Mouse (Mus musculus) limb, embryonic 14.5 days (tissue): ENCODE measurements at regions not wholly inside any gene's neighbourhood (a gene's known extent, or its start where the extent isn't known, plus 50 kb on each side); places are given as distances from the start of the nearest gene placed in this dataset.

Experiments
- ATAC-seq: fragments of 200-750 bp; cut with Nextera tagmentation; 2 replicates; pipeline ENCODE4 v1.8.0; 2017; ENCODE audit warnings: low read depth, moderate number of reproducible peaks, moderate TSS enrichment; ENCODE audit not compliant: low FRiP score
- DNase-seq: peaks from one replicate; pipeline ENCODE4 v3.0.0-alpha.2; 2015; ENCODE audit warnings: low spot score
- H3K27ac ChIP-seq: fragments of 300-500 bp; sonication (generic); replicated peaks from 2 replicates; pipeline ENCODE4 v1.5.1; 2014; ENCODE audit warnings: low read depth, mild to moderate bottlenecking, low read length, moderate library complexity, mixed read lengths
- H3K27me3 ChIP-seq: fragments of 300-500 bp; sonication (generic); 2 replicates; pipeline ENCODE4 v1.6.1; 2014; ENCODE audit warnings: low read length, mixed read lengths; ENCODE audit not compliant: control insufficient read depth, insufficient read depth
- H3K36me3 ChIP-seq: fragments of 300-500 bp; sonication (generic); 2 replicates; pipeline ENCODE4 v1.6.1; 2014; ENCODE audit warnings: mild to moderate bottlenecking, low read length, moderate library complexity, mixed read lengths; ENCODE audit not compliant: control insufficient read depth, insufficient read depth
- H3K4me1 ChIP-seq: fragments of 300-500 bp; sonication (generic); 2 replicates; pipeline ENCODE4 v1.6.1; 2014; ENCODE audit warnings: antibody characterized with exemption, low read length, mixed read lengths; ENCODE audit not compliant: control insufficient read depth, insufficient read depth
- H3K4me2 ChIP-seq: fragments of 300-500 bp; sonication (generic); replicated peaks from 2 replicates; pipeline ENCODE4 v1.6.1; 2014; ENCODE audit warnings: low read depth, mild to moderate bottlenecking, low read length, moderate library complexity; ENCODE audit not compliant: severe bottlenecking
- H3K4me3 ChIP-seq: fragments of 300-500 bp; sonication (generic); replicated peaks from 2 replicates; pipeline ENCODE4 v1.5.1; 2014; ENCODE audit warnings: low read length
- H3K9ac ChIP-seq: fragments of 300-500 bp; sonication (generic); 2 replicates; pipeline ENCODE4 v1.6.1; 2014; ENCODE audit warnings: mild to moderate bottlenecking, low read depth, low read length, moderate library complexity; ENCODE audit not compliant: severe bottlenecking
- H3K9me3 ChIP-seq: fragments of 300-500 bp; sonication (generic); 2 replicates; pipeline ENCODE4 v1.6.1; 2016; ENCODE audit warnings: low read length; ENCODE audit not compliant: control insufficient read depth
- POLR2A ChIP-seq: fragments of 200-500 bp; IDR thresholded peaks from 2 replicates; pipeline ENCODE4 v1.8.0; 2012; ENCODE audit warnings: inconsistent platforms, mild to moderate bottlenecking, moderate library complexity, borderline replicate concordance; ENCODE audit not compliant: insufficient read depth, insufficient read length; ENCODE audit errors: extremely low read depth
- whole genome bisulfite sequencing: fragments of 180-500 bp; shearing (Covaris S2); extraction: QIAGEN DNeasy Blood & Tissue Kit; methylation state at CpG from one replicate; pipeline ENCODE4 v1.1.7; 2014; 5-methylcytosine and 5-hydroxymethylcytosine counted together

DNA sequence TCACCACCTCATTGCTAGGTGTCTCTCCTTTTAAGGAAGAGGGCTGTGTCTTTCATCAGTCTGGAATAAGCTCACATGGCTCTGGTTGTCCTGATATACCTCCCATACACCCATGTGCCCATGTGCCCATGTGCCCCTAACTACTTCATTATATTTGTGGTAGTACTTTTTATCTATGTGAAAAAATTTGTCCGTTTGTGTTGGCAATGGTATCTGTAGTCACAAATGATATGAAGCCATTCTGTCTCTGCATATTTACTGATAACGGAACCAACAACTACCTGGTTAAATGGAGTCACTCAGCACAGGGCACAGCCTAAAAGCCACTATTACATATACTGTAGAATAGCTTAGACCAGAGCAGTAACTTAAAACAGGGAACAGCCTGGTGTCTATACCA, 54.6 kb upstream of the Atp11b start:
- TF ChIP-seq POLR2A, result no peak
- no peaks in the 10 kb centered on the region for H3K27me3 ChIP-seq
- H3K9ac ChIP-seq, result no peak overlapping the region
- H3K36me3 ChIP-seq, result no peaks in the 10 kb centered on the region
- no peaks in the 10 kb centered on the region for H3K4me1 ChIP-seq
- H3K27ac ChIP-seq, result no peak overlapping the region
- WGBS, result 89% methylated on average over 2 of the region's 2 CpGs
- DNase-seq, result no peak
- no peak for ATAC-seq
- no peak overlapping the region for H3K4me2 ChIP-seq
- no peak overlapping the region for H3K4me3 ChIP-seq
- H3K9me3 ChIP-seq, result no peaks in the 10 kb centered on the region

DNA sequence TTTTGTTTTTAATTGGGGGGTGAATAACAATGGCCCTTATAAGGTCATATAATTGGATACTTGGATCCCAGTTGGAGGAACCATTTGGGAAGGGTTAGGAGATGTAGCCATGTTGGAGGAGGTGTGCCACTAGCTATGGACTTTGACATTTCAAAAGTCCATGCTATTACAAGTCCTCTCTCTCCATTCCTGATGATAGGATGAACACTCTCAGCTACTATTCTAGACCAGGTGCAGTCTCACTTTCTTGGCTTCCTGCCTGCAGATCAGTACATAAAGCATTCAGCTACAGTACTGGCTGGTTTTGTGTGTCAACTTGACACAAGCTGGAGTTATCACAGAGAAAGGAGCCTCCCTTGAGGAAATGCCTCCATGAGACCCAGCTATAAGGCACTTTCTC, 53.9 kb upstream of the Atp11b start:
- no peaks in the 10 kb centered on the region for H3K4me1 ChIP-seq
- ATAC-seq, result no peak

DNA sequence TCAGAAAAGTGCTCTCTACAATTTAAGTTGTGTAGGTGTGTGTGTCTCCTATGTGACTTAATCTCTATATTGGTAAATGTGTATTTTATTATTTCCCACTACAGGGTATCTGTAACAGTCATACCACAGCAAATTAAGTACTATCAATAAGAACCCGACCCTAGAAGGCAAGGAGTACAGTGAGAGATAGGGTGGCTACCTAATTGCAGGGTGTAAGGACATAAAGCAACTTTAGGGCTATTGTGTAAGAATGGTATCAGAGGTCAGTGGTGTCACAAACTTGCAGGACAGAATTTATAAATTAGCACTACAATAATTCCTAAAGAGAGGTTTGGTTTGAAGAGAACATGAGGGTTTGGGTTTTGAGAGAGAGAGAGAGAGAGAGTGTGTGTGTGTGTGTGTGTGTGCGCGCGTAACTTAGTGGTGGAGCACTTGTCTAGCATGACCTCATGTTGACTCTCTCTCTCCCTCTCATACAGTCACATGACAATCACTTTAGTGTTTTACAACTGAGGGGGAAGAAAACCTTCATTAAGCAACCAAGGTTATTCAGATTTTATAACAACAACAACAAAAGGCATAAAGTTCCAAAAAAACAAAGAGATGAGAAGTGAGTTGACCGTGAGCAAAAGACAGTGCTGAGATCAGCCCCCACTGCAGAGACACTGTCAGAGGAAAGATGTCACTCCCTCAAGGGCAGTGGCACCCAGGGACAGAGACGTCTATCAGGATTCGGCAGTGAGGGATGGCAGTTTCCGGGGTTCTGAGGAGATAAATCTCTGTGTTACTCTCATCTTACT, 50.2 kb upstream of the Atp11b start:
- DNase-seq (no peak), ATAC-seq (no peak)
- no peak overlapping the region for H3K4me2 ChIP-seq
- H3K4me3 ChIP-seq, result no peak overlapping the region
- H3K9ac ChIP-seq, result no peak overlapping the region
- H3K27ac ChIP-seq, result no peak overlapping the region
- TF ChIP-seq POLR2A, result no peak
- H3K36me3 ChIP-seq, result no peaks in the 10 kb centered on the region
- H3K4me1 ChIP-seq, result no peaks in the 10 kb centered on the region
- H3K27me3 ChIP-seq, result no peaks in the 10 kb centered on the region
- 66% methylated on average over 8 of the region's 8 CpGs for WGBS
- no peaks in the 10 kb centered on the region for H3K9me3 ChIP-seq

More for the DNA sequence above, 53.9 kb upstream of the Atp11b start:
- no peak overlapping the region for H3K9ac ChIP-seq
- no peak overlapping the region for H3K4me3 ChIP-seq
- H3K9me3 ChIP-seq, result no peaks in the 10 kb centered on the region
- DNase-seq, result no peak
- H3K36me3 ChIP-seq, result no peaks in the 10 kb centered on the region
- TF ChIP-seq POLR2A, result no peak
- H3K27me3 ChIP-seq, result no peaks in the 10 kb centered on the region
- H3K4me2 ChIP-seq, result no peak overlapping the region
- H3K27ac ChIP-seq, result no peak overlapping the region
